Mouse (Mus musculus) left cerebral cortex, postnatal 36 days (tissue): Measurements from ENCODE around the gene Mfap3l. TPM values are rescaled to one million over a fixed set of nuclear protein-coding genes. Genes with fewer than 3 reads are reported as not detected.
A peak's percentile ranks its signal among the peaks of the same experiment; 100 is the strongest.
"Not testable (repeated sequence)": the region's sequence is repeated elsewhere in the genome, so short reads cannot be mapped to it uniquely, and the experiment has no call there.

Source experiments
- DNase-seq, 2 experiments: peaks; one replicate each; pipeline ENCODE4 v3.0.0; 2021 to 2022; ENCODE audit warnings: low spot score in 2 of 2, mixed read lengths in 1 of 2
- intact Hi-C: fragments of 180-260 bp; cut with DNase I; formaldehyde crosslinking; loops from one replicate; pipeline ENCODE4 v1.15.1; 2025
- total RNA-seq, 2 experiments: library from RNA; stranded (reverse); gene quantifications; 2 replicates each; pipeline ENCODE4 v1.2.3; 2021

Mfap3l gene
- total RNA-seq, result 10 to 100 TPM; 49.6 to 53.0 TPM

GRCm38 (mm10) chr8:60632250-60632932 is at the start of gene Mfap3l:
Mfap3l (plus strand) TSS chr8:60632827.
- intact Hi-C loops, result loop anchor here (5.0 to 10.0 kb wide), 4 partner anchors 35 to 362 kb away; partner anchors contain the start of gene Nek1
- peak; percentile 92 to 95 for DNase-seq

GRCm38 (mm10) chr8:60583369-60583768 is 49.3 kb upstream of the Mfap3l start:
- intact Hi-C loops, result no loop called here
- no peak for DNase-seq

DNA sequence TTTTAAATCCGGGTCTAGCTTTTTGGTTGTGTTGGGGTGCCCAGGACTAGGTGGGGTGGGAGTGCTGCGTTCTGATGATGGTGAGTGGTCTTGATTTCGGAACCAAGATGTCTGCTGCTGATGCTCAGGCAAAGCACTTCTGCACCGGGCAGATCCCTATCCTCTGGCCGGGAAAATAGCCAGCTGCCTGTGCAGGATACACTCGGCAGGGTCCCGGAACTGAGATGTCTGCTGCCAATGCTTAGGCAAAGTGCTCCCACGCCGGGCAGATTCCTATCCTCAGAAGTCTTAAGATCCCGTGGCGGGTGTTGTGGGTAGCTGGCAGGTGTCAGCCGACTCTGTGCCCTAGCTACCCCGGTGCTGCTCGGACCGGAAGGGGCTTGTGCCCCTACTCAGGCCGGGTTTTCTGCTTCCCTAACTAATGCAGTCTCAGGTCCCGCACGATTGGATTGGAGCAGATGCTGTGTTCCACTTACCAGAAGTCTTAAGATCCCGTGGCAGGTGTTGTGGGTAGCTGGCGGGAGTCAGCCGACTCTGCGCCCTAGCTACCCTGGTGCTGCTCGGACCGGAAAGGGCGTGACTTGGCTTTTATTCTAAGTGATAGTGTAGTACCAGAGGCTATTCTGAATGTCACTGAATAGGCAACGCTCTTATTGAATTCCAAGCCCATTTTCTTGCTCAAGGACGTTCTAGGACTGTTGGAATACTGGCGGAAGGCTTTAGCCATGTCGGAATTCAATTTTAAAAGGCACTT is 41.1 kb upstream of the Mfap3l start:
- not testable (repeated sequence) for DNase-seq
- intact Hi-C loops, result loop anchor here (5.0 kb wide), 1 partner anchor 84 kb away; the partner anchor contains the start of gene Aadat

GRCm38 (mm10) chr8:60594761-60595160 is 37.9 kb upstream of the Mfap3l start:
- intact Hi-C loops, result loop anchor here (5.0 kb wide), 1 partner anchor 87 kb away; the partner anchor contains the start of gene Aadat
- peak; percentile 11 to 39 for DNase-seq

DNA sequence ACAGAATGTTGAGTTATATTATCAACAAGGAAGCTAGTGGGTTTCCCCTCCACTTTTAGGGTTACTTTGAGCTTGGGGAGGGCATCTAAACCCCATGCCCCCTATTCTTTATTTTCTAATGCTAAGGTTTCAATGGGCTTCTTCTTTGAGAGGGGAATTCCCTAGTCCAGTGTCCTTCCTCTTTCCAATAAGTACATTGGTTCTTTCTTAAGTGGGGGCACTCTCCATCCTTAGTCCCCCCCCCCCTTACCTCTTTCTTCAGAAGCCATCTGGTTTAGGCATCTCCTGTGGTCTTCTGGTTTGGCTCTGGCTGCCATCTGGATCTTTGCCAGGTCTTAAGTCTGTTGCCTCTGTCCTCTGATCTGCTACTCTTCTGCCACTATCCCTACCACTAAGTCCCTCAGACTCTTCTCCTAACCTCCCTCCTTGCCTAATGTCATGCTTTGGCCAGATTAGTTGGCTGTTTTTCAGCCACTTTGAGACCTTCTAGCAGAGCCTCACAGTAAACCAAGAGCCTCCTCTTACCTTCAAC is 21.0 kb upstream of the Mfap3l start:
- intact Hi-C loops, result no loop called here

DNA sequence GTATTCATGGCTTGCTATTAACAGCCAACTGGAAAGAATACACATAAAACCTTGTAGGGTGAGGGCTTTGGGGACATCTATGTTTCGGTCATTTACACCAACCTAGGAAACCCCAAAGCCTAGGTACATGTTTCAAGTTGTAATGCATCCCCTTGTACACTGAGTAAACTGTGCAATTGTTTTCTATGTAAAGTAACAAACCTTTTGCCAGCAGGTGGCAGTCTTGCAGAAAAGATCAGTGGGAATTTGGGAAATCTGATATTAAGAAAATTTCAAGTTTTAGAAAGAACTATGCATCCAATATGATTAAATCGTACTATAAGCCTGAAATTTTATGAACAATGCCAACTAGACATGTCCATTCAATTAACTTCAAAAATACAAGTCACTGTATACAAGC is 15.7 kb upstream of the Mfap3l start:
- intact Hi-C loops, result loop anchor here (1.0 kb wide), 1 partner anchor 248 kb away; no protein-coding TSS in a partner anchor
- DNase-seq, result no peak

More for the DNA sequence above, 21.0 kb upstream of the Mfap3l start:
- no peak for DNase-seq

DNA sequence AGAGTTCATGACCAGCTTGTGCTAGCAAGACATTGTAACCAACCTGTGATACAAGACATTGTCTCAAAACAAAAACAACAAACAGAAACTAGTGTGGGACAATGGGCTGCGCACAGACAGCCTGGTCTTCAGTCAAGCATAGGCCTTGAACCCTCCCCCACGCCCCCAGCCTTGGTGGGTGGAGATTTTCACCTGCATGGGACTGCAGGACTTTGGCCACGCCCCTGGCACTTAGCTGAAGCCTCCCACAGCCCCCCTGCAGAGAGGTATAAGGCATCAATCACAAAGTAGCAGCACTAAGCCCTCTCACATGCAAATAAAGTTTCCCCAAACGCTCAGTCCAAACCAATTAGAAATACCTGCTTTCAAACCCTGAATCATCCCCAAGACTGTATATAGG is 11.1 kb upstream of the Mfap3l start:
- no peak for DNase-seq
- intact Hi-C loops, result no loop called here

DNA sequence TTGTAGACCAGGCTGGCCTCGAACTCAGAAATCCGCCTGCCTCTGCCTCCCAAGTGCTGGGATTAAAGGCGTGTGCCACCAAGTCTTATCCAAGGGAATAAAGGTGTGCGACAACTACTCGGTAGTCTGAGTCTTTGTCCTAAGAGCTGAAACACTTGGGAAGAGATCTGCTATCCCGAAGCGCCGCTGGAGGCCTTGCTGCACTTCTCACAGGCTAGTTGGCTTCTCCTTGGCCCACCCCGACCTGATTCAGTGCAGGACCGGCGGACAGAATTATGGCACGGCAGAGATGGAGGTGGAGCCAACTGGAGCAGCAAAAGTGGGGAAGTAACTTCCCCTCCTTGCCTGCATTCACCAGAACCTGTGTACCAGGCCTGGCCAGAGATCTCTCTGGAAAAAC is 10.6 kb upstream of the Mfap3l start:
- intact Hi-C loops, result no loop called here
- DNase-seq, result no peak

DNA sequence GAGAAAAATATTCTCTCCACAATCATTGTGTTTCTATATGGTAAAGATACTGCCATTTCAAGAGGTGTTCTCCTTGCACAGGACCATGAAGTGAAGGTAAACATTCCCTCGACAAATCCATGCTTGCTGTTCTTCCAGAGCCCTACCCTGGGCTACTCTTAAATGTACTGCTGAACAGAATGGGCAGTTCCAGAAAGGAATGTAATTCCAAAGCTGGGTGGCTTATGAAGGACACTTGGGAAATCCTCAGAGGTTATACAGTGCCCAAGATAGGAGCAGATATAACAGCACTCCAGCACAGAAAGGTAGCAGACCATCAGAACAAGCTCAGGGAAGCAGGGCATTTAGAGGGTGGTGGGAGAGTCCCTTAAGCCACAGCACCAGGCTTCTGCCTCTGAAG is 9.2 kb upstream of the Mfap3l start:
- intact Hi-C loops, result no loop called here

DNA sequence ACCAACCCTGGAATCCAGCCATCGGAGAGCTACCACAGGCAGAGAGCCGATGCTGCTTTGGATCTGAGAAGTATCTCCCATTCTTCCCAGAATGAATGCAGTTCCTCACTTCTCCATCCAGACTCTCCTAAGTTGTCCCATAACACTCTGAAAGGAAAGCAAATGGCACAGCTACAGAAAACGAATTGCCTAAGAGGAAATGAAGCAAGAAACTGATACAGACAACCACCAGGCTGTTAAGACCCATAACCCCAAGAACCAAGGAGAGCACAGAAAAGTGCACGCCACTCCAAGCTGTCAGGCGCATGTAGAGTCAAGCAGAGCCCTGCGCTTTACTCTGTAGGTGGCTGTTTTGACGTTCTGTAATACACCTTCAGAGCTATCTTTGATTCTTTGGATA is 7.9 kb upstream of the Mfap3l start:
- intact Hi-C loops, result no loop called here
- no peak for DNase-seq

More for the DNA sequence above, 9.2 kb upstream of the Mfap3l start:
- DNase-seq, result no peak

- no peak for DNase-seq
- intact Hi-C loops, result no loop called here
These were observed 4.7 kb upstream of the Mfap3l start for GRCm38 (mm10) chr8:60627937-60628336.

DNA sequence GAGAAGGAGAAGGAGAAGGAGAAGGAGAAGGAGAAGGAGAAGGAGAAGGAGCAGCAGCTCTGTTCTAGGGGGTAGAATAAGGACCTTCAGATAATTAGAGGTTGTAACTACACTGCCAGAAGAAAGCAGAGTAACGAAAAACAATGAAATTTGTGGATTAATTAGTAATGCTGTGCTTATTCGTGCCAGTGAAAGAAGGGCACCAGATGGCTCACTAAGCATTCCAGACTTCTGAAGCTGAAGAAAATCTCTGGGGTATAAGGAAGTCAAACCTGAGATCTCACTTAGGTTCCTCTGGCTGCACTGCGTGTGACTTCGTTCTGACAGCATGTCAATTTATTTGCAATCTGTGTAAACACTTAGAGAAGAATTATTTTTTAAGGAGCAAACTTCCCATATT is 3.6 kb upstream of the Mfap3l start:
- no peak for DNase-seq
- intact Hi-C loops, result no loop called here

DNA sequence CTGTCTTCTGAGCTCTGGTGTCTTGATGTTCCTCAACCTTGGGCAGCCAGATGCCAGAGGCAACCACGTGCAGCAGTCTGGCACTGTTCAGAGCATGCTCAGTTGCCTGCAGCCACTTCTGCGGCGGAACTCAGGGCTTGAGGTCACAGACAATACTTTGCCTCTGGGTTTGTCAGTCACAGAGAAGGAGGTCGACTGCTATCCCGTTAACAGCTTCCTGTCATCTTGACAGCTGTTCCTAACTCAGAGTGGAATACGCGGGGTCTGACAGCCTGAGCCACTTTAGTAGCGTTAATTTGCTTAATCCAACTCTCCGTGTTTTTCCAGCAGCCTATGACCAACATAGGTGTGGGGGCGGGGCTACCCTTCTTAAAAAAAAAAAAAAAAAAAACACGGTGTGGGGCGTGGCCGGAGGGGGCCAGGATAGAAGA is 1.1 kb upstream of the Mfap3l start:
- peak; percentile 85 for DNase-seq
- intact Hi-C loops, result loop anchor here (1.0 to 10.0 kb wide), 5 partner anchors 36 to 363 kb away; partner anchors contain the start of gene Nek1

DNA sequence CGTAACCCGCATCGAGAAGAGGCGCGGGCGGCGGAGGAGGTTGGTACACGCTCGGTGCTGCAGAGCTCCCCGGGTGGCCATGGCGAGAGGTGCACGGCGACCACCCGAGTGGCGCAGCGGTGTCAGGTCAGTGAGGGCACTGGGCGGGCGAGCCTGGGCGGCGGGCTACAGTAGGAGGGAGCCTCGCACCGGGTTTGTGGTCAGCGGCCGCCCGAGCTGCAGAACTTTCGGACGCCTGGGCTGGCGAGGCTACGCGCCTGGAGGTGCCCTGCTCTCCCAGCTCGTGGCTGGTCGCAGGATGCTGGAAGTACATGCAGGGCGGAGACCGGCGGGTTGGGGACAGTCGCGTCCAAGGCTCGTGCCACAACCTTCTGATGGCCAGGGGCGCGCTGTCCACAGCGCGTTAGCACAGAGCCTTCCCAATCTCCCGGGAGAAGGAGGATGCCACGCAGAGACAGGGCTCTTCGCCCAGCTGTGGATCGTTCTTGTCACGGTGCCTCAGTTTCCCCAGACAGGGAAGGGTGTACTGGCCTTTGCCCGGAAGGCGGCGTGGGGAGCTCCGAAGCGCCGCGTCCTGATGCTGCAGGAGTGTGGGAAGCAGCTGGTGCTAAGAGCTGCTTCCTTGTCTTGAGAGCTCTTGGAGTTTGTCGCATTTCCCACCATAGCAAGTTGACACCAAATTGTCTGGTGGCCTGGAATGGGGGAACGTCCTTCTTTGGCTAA is 467 bp downstream of the Mfap3l start:
- intact Hi-C loops, result loop anchor here (5.0 to 10.0 kb wide), 4 partner anchors 34 to 362 kb away; partner anchors contain the start of gene Nek1
- peak in 1 of 2 experiments; percentile 58 for DNase-seq

GRCm38 (mm10) chr8:60634921-60635320 is 2.3 kb downstream of the Mfap3l start:
- intact Hi-C loops, result loop anchor here (5.0 to 10.0 kb wide), 4 partner anchors 32 to 360 kb away; partner anchors contain the start of gene Nek1
- DNase-seq, result no peak

DNA sequence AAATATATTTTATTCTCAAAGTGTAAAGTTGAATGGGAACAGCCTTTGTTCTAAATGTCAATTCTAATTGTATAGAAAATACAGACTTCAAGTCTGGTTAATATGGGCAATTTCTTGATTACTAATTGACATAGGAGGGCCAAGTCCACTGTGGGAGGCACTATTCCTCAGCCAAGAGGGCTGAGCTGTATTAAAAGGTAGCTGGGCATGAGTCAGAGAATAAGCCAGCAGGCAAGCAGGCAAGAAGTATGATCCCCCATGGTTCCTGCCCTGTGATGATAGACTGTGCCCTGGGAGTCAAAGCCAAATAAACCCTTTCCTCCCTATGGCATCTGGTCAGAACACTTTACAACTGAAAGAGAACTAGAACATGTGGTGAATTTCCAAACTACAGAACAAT is 3.2 kb downstream of the Mfap3l start:
- intact Hi-C loops, result loop anchor here (10.0 kb wide), 2 partner anchors 319 to 359 kb away; partner anchors contain the start of gene Nek1

DNA sequence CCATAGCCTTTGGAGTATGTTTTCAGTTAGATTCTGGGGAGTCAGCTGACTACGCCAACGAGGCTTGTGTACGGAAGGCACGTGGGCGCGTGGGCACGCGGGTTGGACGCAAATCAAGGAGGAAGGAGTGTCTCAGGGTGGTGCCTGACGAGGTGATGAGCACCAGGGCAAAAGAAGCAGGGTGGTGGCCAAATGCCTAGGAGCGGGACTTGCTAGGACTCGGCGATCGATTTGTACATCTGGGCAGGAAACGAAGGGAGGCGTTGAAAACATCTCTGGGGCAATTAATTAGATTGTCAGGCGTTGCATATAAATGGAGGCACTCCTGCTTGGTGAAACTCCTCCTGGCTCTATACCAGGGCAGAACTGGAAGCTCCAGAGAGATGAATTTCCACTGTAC is 7.4 kb downstream of the Mfap3l start:
- no peak for DNase-seq

More for the DNA sequence above, 3.2 kb downstream of the Mfap3l start:
- DNase-seq, result no peak

GRCm38 (mm10) chr8:60643416-60644020 is 10.9 kb downstream of the Mfap3l start:
- no peak for DNase-seq
- intact Hi-C loops, result no loop called here

More for the DNA sequence above, 7.4 kb downstream of the Mfap3l start:
- intact Hi-C loops, result no loop called here

DNA sequence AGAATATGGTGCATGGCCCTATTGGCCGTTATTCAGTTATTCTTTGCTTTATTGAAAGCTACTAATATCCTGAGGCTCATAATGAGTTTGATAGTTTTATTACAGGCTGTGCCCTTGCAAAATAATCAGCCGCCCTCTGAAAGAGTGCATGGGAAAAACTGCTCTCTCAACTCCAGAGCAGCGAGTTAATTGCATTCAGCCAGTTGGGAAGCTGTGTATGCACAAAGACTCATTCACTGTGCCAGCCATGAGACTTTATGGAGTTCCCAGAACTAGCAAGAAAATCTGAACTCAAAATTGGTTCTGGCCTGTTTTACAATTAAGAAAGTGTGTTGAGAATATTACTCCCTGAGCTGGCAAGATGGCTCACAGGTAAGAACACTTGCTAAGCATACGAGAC is 12.5 kb downstream of the Mfap3l start:
- intact Hi-C loops, result no loop called here
- no peak for DNase-seq
